Mouse (Mus musculus) c-Kit-positive CD71-negative TER-119-negative erythroid progenitor cells, embryonic 14.5 days (primary cell): ENCODE results near the gene Hspb8.
"Not testable (repeated sequence)": the region's sequence is repeated elsewhere in the genome, so short reads cannot be mapped to it uniquely, and the experiment has no call there.

Experiments
- DNase-seq: peaks from one replicate; pipeline ENCODE4 v3.0.0-alpha.2; 2013; ENCODE audit warnings: low read depth

Gene Hspb8

DNA sequence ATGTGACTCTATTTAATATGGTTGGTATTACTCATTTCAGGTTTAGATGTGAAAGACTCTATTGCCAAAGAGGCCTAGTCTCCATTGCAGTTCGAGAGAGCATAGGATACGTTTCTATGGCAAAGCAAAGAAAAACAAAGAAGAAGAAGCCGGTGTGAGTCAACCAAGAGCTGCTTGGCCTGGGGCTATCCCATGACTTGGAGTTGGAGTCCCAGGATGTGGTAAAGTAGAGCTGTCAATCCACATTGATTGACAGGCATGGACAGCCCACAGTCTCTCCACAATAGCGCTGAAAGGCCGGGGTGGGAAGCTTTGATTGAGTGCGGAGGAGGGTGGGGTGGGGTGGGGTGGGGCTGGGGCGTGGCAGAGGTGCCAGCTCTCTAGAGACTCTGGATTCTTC is 10.2 kb upstream of the Hspb8 start:
- DNase-seq: no peak

DNA sequence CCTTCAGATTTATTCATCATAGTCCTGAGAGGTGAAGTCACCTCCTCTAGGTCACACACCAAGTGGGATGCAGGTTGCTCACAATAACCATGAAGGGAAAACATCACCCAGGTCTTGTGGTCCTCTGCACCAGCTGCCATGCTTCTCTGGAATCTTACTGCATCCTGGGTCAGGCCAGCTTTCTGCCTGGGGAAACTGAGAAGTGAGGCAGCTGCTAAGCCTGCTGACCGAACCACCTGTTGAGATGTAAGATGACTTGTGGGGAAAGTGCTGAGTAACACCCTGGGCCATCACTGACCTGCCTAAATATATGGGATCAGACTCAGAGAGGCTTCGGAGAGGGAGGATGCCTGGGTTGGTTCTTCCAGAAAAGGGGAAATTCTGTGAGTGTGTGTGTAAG is 4.0 kb upstream of the Hspb8 start:
- no peak for DNase-seq

DNA sequence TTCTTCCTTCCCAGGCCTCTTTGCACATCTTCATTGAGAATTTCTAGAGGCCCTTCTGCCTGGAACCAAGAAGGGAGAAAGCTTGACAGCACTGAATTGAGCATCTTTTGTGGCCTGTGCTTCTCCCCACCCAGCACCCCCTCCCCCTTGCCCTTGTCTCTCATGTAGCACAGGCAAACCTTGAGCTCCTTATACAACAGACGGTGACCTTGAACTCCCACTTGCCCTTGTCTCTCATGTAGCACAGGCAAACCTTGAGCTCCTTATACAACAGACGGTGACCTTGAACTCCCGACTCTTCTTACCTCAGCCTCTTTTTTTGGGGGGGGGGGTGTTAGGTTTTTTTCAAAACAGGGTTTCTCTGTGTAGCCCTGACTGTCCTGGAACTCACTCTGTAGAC is 3.0 kb upstream of the Hspb8 start:
- not testable (repeated sequence) for DNase-seq

DNA sequence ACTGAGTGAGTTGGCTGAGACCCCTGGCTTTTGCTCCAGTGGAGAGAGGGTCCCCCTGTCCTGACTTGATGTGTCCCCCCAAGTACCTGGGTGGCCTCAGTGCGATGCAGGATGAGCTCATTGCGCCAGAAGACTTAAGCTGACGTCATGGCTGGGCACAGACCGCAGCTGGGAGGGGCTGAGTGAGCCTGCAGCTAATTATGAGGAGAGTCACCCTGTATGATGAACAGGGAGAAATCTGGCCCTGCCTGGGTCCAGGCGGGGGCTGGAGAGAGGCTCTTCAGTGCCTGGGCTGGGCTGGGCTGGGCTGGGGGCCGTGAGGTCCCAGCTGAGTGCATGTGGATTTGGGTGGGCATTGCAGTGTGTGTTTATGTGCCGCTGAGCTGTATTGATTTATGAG is 2.6 kb upstream of the Hspb8 start:
- no peak for DNase-seq

DNA sequence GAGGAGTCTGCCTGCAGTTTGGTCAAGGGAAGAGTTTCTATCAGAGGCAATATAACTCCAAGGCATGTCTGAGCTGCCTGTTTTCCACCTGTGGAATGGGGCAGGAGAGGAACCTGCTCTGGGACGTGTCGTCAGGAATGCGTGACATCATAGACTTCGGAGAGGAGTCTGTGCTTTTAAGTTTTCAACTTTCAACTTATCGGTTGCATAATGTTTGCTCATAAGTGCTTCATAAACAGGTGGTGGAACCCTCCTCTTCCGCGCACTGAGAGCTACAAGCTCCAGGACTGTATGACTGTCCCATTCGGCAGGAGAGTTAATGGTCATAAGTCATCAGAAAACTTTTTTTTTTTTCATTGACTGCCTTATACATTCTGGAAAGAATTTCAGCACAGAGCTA is 1.1 kb upstream of the Hspb8 start:
- no peak for DNase-seq

DNA sequence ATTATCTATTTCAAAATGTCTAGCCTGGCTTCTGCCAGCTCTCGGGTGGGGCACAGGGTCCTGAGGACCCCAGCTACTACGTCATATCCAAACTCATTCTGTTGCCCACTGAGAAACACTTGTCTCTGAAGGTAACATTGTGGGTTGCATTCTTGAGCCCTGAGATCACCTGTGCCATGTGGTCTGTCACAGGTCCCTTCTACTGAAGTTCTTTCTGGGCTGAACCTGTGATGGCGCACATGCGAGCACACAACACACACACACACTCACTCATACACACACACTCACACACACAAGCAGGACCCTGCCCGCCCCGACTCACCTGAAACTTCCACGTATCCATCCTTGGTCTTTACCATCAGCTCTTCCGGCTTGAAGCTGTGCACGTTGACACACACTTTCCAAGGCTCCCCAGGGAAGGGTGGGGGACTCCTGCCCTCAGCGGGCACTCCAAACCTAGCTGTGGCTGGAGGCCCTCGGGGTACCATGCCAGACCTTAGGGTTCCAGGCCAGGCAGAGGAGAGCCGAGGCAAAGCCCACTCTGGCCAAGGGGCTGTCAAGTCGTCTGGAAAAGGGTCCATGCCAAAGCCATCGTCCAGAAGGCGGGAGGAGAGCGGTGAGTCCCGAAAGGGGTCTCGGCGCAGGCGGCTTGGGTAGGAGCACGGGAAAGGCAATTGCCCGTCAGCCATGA is 728 bp downstream of the Hspb8 start:
- no peak for DNase-seq

DNA sequence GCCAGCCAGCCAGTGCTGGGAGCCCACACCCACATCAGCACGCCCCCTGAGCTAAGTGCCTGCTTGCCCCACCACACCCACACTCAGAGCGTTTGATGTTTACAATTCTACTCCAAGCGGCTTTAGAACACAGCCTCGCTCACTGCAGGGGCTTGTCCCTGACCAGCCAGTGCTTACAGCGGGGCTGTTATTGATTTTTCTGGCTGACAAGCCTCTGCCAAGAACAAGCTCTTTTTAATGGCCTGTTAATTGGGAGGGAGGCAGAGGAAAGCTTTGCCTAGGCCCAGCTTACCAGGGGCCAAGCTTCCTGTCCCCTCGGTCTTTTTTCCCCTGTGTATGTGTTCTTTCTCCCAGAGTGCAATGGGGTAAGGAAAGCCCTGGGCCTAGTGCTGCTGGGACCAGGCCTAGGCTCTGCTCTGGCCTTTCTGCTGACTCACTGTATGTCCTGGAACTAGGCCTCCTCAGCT is 1.9 kb downstream of the Hspb8 start:
- no peak for DNase-seq

DNA sequence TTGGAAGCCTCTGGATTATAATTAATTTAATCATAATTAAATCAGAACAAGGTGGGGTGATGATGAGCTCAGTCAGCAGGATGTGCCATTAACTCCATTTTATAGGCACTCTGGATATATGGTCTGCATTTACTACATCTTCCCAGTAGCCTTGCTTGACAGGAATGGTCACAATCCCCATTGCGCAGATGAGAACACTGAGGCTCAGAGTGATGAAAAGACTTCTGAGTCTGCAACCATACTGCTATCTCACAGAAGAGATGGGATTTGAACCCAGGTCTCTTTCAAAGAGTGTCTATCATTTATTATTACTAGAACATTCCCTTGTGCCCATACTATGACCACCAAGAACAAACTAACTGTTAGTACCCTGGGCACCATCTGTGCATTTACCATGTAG is 2.5 kb downstream of the Hspb8 start:
- no peak for DNase-seq

DNA sequence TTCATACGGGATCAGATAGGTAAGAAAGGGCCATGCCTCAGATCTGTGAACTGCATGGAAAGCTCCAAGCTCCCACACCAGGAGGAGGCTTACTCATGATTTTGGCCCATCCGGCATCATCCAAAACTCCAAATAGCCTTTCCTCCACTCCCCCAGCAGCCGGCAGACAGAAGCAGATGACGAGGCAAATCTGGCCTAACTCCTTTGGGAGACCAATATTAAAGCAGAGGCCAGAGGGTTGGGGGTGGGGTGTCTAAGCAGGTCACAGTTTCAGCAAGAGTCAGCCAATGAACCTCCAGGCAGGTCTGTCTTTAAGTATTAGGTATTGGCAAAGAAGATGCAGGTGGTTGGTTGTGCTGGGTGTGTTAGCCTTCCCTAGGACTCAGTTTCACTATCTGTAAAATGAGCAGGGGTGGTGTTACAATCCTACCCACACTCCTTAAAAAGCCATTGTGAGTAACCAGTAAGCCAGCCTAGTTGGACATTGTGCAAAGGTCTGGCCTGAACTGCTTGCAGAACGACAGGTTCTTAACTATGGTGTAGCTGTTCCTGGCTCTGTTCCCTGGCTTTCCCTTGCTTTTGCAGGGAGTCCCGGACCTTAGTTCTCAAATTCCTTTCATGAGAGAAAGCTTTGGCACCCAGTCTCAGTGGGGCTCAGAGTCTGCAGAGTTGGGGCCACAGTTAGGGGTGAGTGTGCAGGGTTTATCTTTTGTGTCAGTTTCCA is 3.2 kb downstream of the Hspb8 start:
- no peak for DNase-seq

DNA sequence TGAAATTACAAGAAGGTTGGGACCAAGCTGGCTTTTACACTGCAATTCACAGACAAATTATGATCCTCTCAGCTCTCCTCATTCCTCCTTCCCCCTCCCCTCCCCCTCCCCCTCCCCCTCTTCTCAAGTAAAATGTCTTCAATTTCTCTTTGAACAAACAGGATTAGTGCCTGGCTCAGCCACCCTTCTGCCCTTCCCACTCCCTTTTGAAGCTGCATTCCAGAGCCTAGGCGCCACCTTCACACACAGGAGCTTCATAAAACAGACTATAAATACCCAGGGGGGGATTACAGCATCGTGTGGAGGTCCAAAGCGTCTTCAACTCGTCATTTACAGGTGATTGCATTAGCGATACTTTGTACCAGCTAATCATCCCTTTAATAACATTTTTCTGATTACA is 6.5 kb downstream of the Hspb8 start:
- DNase-seq: no peak

DNA sequence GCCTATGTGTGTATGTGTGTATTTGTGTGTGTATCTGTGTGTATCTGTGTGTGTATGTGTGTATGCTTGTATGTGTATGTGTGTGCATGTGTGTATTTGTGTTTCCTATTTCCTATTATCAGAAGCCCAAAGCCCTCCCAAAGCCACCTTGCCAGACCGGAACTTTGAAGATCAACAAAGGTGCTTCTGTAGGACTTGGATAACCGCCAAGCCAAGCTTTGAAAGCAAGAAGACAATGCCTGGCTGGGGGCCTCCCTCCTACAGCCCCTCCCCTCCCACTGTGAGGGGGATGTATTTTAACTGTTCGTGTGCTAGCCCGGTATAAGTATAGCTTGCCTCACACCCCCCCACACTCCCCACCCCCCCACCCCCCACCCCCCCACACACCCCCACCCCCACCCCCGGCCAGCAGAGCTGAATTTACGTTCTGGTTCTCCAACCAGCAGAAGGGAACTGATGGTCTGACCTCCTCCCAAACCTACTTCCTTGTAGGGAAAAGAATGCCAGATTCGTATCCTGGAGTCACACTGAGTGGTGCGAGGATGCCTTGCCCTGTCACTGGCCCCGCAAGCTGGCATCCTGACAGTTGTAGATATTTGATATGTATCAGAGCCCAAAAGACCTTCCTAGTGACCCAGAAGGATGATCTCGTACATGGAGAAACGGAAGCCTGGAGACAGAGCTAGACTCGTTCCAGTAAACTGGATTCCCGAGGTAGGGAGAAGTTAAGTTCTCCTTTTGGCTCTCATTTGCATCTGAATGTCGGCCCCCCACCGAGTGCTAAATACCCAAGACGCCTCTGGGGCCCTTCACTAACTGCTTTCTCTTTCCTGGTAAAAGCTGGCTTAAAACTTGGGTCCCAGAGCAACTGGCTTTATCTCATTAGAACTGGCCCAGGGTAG is 12.7 kb downstream of the Hspb8 start:
- no peak for DNase-seq

DNA sequence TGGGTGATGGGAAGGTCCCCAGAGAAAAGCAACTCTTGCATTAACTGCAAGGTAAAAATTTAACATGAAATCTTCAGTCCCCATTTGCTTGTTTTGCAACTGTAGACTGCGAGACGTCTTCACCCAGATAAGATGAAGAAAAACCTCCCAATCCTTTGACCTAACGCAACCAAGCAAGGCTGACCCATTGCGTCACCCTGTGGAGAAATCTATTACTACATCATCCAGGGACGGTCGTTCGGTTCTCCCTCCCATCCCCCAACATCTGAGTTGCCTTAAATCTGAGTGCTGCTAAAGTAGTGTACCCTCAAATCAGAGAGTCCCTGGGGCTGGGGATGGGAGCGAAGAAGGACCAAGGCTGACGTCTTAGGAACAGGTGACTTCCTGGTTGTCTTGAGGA is 13.7 kb downstream of the Hspb8 start:
- no peak for DNase-seq

DNA sequence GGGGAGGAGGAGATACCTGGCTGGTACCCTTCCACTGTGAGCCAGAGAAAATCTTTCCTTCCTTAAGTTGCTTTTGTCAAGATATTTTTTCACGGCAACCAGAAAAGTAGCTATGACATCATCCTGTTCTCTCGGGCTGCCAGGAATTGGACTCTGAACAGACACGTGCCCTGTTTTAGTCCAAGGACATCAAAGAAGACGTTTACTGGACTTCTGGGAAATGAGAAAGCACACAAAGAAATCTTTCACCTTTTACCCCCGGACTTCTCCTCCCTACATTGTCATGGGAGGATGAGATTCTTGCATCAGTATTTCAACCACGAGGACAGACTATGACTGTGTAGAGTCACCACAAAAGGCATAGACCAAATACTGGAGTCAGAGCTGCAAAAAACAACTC is 14.7 kb downstream of the Hspb8 start:
- no peak for DNase-seq

DNA sequence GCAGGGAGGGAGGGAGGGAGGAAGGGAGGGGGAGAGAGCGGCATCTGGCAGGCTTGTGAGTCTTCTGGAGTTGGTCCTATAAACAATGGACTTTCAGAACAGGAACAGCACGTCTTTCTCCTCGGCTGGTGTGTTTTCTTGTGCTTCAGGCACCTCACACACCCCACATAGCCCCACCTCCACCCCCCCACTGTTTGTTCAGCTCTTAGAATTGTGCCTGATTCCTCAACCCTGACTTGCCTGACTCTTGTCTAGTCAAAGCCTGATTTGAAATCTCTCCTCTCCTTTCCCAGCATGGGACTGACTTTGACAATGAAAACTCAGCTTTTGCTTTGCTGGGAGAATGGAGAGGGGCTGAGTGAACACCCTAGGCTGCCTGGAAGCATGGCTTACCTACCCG is 15.3 kb downstream of the Hspb8 start:
- no peak for DNase-seq

DNA sequence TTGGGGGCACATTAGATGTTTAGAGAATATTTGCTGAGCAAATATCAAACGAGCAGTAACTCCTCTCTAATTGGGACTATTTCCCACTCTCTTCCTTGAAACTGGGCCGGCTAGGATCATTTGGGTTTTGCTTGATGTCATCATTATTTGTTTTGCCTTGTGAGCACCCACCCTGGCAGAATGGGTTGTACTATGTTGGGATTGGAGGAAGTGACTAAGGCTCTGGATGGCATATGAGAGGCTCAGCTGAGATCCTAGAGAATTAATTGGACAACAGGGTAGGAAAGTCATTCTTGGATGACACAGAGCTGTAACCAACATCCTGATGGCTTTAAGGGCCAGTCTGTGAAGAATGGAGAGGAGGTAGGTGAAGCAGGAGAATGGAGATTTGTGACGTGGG is 16.2 kb downstream of the Hspb8 start:
- no peak for DNase-seq

DNA sequence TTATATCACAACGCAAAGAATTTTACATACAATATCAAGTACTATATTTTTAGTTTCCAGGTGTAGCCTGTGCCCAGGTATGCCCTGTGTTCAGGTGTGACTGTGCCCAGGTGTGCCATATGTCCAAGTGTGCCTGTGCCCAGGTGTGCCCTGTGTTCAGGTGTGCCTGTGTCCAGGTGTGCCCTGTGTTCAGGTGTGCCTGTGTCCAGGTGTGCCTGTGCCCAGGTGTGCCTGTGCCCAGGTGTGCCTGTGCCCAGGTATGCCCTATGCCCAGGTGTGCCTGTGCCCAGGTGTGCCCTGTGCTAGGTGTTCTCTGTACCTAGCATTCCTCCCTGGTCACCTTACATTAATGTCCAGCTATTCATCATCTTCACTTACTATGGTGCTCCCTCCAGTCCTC is 16.7 kb downstream of the Hspb8 start:
- no peak for DNase-seq

DNA sequence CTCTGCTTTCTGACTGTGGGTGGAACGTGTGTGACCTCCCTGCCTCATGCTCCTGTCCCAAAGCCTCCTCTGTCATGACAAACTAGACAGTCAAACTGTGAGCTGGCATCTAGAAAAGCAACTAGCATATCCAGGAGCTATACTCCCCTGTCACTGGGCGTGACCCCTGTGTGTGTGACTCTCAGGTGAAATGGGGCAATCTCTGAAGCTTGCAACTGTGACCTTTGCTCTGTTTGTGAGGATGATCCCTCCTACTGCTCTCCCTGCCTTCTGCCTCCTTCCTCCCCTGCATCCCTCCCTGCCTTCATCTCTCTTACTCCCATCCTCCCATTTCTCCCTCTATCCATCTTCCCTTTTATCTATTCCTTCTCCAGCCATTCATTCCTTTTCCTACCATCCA is 18.6 kb downstream of the Hspb8 start:
- DNase-seq: no peak

DNA sequence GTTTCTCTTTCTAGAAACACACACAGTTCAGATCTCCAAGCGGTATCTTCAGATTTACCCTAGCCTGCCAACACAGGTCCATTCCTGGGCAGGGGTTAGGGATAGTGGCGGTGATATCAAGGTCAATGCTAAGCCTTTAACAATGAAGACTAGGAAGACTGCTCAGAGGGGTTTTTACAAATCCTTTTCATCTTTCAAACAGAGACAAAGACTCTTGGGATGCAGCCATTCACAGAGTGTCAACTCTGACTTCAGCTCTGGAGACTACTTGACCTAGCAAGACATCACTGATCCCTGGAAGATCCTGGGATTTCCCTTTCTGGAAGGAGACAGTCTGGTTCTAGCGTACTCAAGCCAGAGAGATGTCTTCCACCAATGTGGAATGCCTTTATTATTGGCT is 21.9 kb downstream of the Hspb8 start:
- no peak for DNase-seq

DNA sequence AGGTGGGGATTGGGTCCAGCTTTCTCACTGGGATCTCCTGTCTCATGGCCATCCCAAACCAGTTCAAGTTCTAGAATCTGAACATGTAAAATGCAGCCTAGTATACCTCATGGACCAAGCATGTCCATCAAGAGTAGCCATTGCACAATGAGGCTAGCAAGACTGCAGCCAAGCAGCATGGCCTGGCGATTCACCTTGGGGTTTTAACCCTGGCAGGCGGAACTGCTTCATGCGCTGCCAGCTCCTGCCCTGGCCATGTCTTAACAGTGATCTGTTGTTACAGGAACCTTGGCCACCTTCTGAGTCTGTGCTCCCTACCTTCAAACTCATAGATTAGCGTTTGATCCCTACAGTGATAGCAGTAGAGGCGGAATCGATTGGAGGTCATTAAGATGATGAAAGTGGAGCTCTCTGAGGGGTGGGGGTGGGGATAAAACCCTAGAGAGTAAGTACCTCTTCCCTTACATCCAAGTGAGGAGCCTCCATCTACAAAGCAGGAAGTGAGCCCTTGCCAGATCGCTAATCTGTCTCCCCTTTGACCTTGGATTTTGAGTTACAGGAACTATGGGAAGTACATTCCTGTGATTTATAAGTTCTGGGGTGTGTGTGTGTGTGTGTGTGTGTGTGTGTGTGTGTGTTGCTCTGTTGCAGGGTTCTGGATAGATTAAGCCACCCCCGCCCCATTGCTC is 22.5 kb downstream of the Hspb8 start:
- DNase-seq: no peak

DNA sequence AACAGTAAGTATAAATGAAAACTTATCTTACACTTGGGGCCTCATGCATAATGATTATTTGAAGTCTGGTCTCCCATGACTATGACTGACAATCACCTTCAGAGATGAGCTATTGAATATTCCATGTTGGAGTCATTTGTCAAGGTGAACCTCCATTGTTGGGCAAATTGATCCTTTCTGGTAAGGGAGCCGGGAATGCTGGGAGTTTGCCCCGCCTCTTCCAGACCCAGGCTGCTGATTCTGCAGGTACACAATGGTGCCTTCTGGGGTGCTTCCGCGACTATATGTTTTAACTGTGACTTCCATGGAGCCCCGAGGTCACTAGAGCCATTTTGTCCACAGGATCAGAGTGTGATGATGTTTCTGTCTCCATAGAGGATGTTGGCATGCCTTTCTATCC is 26.6 kb downstream of the Hspb8 start:
- no peak for DNase-seq

DNA sequence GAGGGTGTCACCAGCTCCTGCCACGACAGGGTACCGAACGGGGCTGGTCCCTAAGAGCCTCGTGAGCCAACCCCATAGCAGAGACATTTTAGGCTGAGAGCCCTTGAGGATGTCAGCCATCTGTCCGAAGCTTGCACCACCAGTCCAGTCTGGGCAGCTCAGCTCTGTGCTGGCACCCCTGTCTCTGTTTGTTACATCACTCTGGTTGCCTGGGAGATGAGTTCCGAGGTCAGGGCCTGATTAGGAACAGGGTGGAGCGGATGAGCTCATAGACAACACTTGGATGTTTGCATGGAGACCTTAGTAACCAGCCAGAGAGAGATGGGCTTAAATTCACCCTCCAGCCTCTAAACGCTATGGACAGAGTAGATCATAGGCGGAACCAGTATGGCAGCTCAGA is 30.1 kb downstream of the Hspb8 start:
- no peak for DNase-seq

DNA sequence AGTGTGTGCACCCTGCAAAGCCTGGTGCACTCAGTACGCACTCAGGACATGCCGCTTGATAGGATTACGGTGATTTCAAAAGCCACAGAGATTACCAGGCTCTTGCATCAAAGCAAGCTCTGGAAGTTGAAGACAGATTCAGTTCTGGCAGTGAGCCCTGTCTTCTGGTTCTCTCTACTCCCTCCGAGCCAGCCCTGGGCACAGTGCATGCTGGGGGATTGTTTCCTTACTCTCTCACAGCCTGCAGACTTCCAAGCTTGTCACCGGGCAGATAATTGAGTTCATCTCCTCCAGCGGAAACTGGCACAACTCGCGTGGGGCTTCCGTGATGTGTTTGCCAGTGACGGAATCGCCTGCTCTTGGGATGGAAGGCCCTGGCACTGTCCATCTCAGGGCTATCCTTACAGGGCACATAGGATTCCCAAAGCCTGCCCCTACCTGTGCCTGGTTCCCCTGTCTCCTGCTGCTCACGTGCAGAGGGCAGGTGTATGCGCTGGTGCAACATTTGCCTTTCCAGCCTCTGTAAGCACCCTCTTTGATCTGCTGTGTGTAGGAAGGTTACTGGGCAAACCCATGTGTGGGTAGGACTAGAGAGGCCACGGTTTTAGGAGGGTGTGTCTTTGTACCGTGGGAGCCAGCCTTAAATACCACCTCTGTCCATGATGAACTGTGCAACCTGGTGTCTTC is 32.7 kb downstream of the Hspb8 start:
- no peak for DNase-seq
